Mouse (Mus musculus): ENCODE results near the gene Cdrt4. TPM values are rescaled to one million over a fixed set of nuclear protein-coding genes. Genes with fewer than 3 reads are reported as not detected.

Cdrt4 gene
- polyA plus RNA-seq, 1 experiment from 2014 or later, result not detected

GRCm38 (mm10) chr11:63018083-63018622 is 67.2 kb downstream of the Cdrt4 start:
- Histone ChIP-seq H3K4me2 (ENCODE audit: low read depth, low read length) (no peak overlapping the region), H3K27me3 (ENCODE audit: control insufficient read depth, insufficient read depth, low read length) (no peaks in the 10 kb centered on the region), H3K4me3 (ENCODE audit: low read depth, low read length) (no peak overlapping the region), H3K4me1 (ENCODE audit: control insufficient read depth, insufficient read depth, low read length) (peaks cover 5% of the 10 kb centered on the region; the same call in 1 of the 2 replicates), H3K36me3 (ENCODE audit: control insufficient read depth, insufficient read depth, low read length) (no peaks in the 10 kb centered on the region), H3K9ac (replicated peaks; ENCODE audit: low read depth, low read length) (no peak overlapping the region), H3K27ac (ENCODE audit: low read depth, low read length) (no peak overlapping the region), H3K9me3 (ENCODE audit: control insufficient read depth, low read length) (no peaks in the 10 kb centered on the region)
- 73% methylated on average over 6 of the region's 6 CpGs for WGBS
- ATAC-seq (ENCODE audit: low read depth), result no peak

DNA sequence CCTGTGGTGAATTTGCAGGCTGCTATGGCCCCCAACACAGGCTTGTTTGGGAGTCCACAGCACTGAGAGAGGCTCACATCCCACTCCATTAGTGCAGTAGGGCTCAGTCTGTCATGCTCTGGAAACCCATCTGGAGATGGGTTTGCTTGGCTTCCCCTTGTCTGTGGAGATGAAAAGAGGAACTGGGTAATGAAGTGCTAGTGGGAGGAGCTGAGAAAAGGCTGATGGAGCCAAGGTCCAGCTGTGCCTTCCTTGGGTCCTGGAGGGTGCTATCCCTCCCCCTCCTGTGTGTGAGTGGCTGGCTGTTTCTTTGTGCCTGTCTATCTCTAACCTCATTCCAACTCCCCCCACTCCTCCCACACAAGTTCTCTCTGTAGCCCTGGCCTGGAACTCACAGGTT is 69.6 kb downstream of the Cdrt4 start:
- H3K36me3 ChIP-seq (ENCODE audit: control insufficient read depth, insufficient read depth, low read length), result no peaks in the 10 kb centered on the region
- H3K4me3 ChIP-seq (ENCODE audit: low read depth, low read length), result no peak overlapping the region
- no peak overlapping the region for H3K27ac ChIP-seq (ENCODE audit: low read depth, low read length)
- H3K9me3 ChIP-seq (ENCODE audit: control insufficient read depth, low read length), result no peaks in the 10 kb centered on the region
- peaks cover 5% of the 10 kb centered on the region; the same call in 1 of the 2 replicates for H3K4me1 ChIP-seq (ENCODE audit: control insufficient read depth, insufficient read depth, low read length)
- no peak for ATAC-seq (ENCODE audit: low read depth)
- no peak overlapping the region for H3K4me2 ChIP-seq (ENCODE audit: low read depth, low read length)
- H3K9ac ChIP-seq (replicated peaks; ENCODE audit: low read depth, low read length), result no peak overlapping the region
- no peaks in the 10 kb centered on the region for H3K27me3 ChIP-seq (ENCODE audit: control insufficient read depth, insufficient read depth, low read length)

DNA sequence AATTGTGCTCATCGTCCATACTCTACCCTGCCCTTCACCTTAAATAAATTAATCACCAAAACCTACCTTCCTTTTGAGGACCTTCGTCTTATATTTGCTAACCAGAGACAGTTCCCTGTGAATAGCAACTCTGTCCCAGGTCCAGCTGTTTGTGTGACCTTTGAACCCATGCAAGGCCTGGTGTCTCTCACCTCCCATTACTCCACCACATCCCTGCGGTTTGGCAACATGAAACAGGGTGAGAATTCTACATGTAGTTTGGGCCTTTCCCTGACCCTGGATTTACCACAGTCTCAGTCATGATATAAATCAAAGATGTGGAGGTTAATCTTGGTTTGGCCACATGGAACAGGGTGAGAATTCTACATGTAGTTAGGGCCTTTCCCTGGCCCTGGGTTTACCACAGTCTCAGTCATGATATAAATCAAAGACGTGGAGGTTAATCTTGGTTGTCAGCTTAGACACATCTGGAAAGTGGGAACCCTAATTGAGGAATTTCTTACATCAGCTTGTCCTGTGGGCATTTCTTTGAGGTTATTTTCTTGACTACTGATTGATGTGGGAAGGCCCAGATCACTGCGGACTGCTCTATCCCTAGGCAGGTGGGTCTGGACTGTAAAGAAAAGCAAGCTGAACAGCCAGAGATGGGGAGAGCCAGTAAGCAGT is 70.3 kb downstream of the Cdrt4 start:
- no peak for ATAC-seq (ENCODE audit: low read depth)
- H3K27me3 ChIP-seq (ENCODE audit: control insufficient read depth, insufficient read depth, low read length), result no peaks in the 10 kb centered on the region
- no peak overlapping the region for H3K9ac ChIP-seq (replicated peaks; ENCODE audit: low read depth, low read length)
- no peaks in the 10 kb centered on the region for H3K36me3 ChIP-seq (ENCODE audit: control insufficient read depth, insufficient read depth, low read length)
- 73% methylated on average over 5 of the region's 5 CpGs for WGBS
- H3K4me1 ChIP-seq (ENCODE audit: control insufficient read depth, insufficient read depth, low read length), result peaks cover 5% of the 10 kb centered on the region; the same call in 1 of the 2 replicates
- no peak overlapping the region for H3K4me2 ChIP-seq (ENCODE audit: low read depth, low read length)
- no peak overlapping the region for H3K27ac ChIP-seq (ENCODE audit: low read depth, low read length)
- H3K4me3 ChIP-seq (ENCODE audit: low read depth, low read length), result no peak overlapping the region
- H3K9me3 ChIP-seq (ENCODE audit: control insufficient read depth, low read length), result no peaks in the 10 kb centered on the region

GRCm38 (mm10) chr11:63023461-63023860 is 72.5 kb downstream of the Cdrt4 start:
- H3K4me1 ChIP-seq (ENCODE audit: control insufficient read depth, insufficient read depth, low read length), result no peaks in the 10 kb centered on the region
- whole genome bisulfite sequencing, result 84% methylated on average over 5 of the region's 5 CpGs

GRCm38 (mm10) chr11:63024136-63024535 is 73.1 kb downstream of the Cdrt4 start:
- WGBS, result 78% methylated on average over 2 of the region's 2 CpGs

More at GRCm38 (mm10) chr11:63023461-63023860, 72.5 kb downstream of the Cdrt4 start:
- H3K4me2 ChIP-seq (ENCODE audit: low read depth, low read length), result no peak overlapping the region
- H3K27ac ChIP-seq (ENCODE audit: low read depth, low read length), result no peak overlapping the region
- no peak overlapping the region for H3K9ac ChIP-seq (replicated peaks; ENCODE audit: low read depth, low read length)
- no peaks in the 10 kb centered on the region for H3K27me3 ChIP-seq (ENCODE audit: control insufficient read depth, insufficient read depth, low read length)
- no peak for ATAC-seq (ENCODE audit: low read depth)
- H3K9me3 ChIP-seq (ENCODE audit: control insufficient read depth, low read length), result no peaks in the 10 kb centered on the region
- no peaks in the 10 kb centered on the region for H3K36me3 ChIP-seq (ENCODE audit: control insufficient read depth, insufficient read depth, low read length)
- no peak overlapping the region for H3K4me3 ChIP-seq (ENCODE audit: low read depth, low read length)

GRCm38 (mm10) chr11:63025476-63025875 is 74.5 kb downstream of the Cdrt4 start:
- Histone ChIP-seq H3K27ac (ENCODE audit: low read depth, low read length) (no peak overlapping the region), H3K9me3 (ENCODE audit: control insufficient read depth, low read length) (no peaks in the 10 kb centered on the region), H3K4me1 (ENCODE audit: control insufficient read depth, insufficient read depth, low read length) (no peaks in the 10 kb centered on the region), H3K4me2 (ENCODE audit: low read depth, low read length) (no peak overlapping the region), H3K9ac (replicated peaks; ENCODE audit: low read depth, low read length) (no peak overlapping the region), H3K27me3 (ENCODE audit: control insufficient read depth, insufficient read depth, low read length) (no peaks in the 10 kb centered on the region), H3K36me3 (ENCODE audit: control insufficient read depth, insufficient read depth, low read length) (no peaks in the 10 kb centered on the region), H3K4me3 (ENCODE audit: low read depth, low read length) (no peak overlapping the region)
- no peak for ATAC-seq (ENCODE audit: low read depth)
- WGBS, result 86% methylated on average over 6 of the region's 6 CpGs

More at GRCm38 (mm10) chr11:63024136-63024535, 73.1 kb downstream of the Cdrt4 start:
- no peaks in the 10 kb centered on the region for H3K4me1 ChIP-seq (ENCODE audit: control insufficient read depth, insufficient read depth, low read length)
- no peak overlapping the region for H3K4me3 ChIP-seq (ENCODE audit: low read depth, low read length)
- H3K36me3 ChIP-seq (ENCODE audit: control insufficient read depth, insufficient read depth, low read length), result no peaks in the 10 kb centered on the region
- no peak overlapping the region for H3K27ac ChIP-seq (ENCODE audit: low read depth, low read length)
- no peak overlapping the region for H3K4me2 ChIP-seq (ENCODE audit: low read depth, low read length)
- H3K27me3 ChIP-seq (ENCODE audit: control insufficient read depth, insufficient read depth, low read length), result no peaks in the 10 kb centered on the region
- no peak overlapping the region for H3K9ac ChIP-seq (replicated peaks; ENCODE audit: low read depth, low read length)
- no peak for ATAC-seq (ENCODE audit: low read depth)
- H3K9me3 ChIP-seq (ENCODE audit: control insufficient read depth, low read length), result no peaks in the 10 kb centered on the region

DNA sequence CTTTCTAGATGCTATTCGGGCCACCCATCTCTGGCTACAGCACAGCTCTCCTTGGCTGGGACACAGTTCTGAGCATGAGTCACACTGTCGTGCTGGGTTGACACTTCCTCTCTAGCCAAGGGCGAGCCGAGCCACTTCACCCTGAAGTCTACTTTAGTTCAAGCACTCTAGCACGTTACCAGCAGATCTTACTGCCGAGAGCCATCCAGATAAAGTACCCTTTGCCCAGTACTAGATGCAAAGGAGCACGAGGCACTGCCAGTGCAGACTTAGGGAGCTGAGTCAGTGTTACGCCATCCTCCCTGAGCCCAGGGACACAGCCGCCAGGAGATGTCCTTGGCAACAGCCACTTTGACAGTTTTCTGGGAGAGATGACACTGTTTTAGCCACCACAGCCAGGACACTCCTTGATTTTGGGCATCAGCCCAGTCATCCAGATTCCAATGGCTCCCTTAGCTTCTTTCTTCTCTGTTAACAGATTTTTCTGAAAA is 75.7 kb downstream of the Cdrt4 start:
- Histone ChIP-seq H3K9ac (replicated peaks; ENCODE audit: low read depth, low read length) (no peak overlapping the region), H3K36me3 (ENCODE audit: control insufficient read depth, insufficient read depth, low read length) (no peaks in the 10 kb centered on the region), H3K4me1 (ENCODE audit: control insufficient read depth, insufficient read depth, low read length) (no peaks in the 10 kb centered on the region), H3K27ac (ENCODE audit: low read depth, low read length) (no peak overlapping the region), H3K9me3 (ENCODE audit: control insufficient read depth, low read length) (no peaks in the 10 kb centered on the region), H3K4me3 (ENCODE audit: low read depth, low read length) (no peak overlapping the region), H3K4me2 (ENCODE audit: low read depth, low read length) (no peak overlapping the region), H3K27me3 (ENCODE audit: control insufficient read depth, insufficient read depth, low read length) (no peaks in the 10 kb centered on the region)
- no peak for ATAC-seq (ENCODE audit: low read depth)
- 83% methylated on average over 9 of the region's 9 CpGs for WGBS

GRCm38 (mm10) chr11:63028131-63028530 is 77.1 kb downstream of the Cdrt4 start:
- Histone ChIP-seq H3K4me1 (ENCODE audit: control insufficient read depth, insufficient read depth, low read length) (no peaks in the 10 kb centered on the region), H3K9me3 (ENCODE audit: control insufficient read depth, low read length) (no peaks in the 10 kb centered on the region), H3K9ac (replicated peaks; ENCODE audit: low read depth, low read length) (no peak overlapping the region), H3K4me2 (ENCODE audit: low read depth, low read length) (no peak overlapping the region), H3K27ac (ENCODE audit: low read depth, low read length) (no peak overlapping the region), H3K36me3 (ENCODE audit: control insufficient read depth, insufficient read depth, low read length) (no peaks in the 10 kb centered on the region), H3K4me3 (ENCODE audit: low read depth, low read length) (no peak overlapping the region), H3K27me3 (ENCODE audit: control insufficient read depth, insufficient read depth, low read length) (no peaks in the 10 kb centered on the region)
- no peak for ATAC-seq (ENCODE audit: low read depth)
- WGBS, result 87% methylated on average over 3 of the region's 3 CpGs

DNA sequence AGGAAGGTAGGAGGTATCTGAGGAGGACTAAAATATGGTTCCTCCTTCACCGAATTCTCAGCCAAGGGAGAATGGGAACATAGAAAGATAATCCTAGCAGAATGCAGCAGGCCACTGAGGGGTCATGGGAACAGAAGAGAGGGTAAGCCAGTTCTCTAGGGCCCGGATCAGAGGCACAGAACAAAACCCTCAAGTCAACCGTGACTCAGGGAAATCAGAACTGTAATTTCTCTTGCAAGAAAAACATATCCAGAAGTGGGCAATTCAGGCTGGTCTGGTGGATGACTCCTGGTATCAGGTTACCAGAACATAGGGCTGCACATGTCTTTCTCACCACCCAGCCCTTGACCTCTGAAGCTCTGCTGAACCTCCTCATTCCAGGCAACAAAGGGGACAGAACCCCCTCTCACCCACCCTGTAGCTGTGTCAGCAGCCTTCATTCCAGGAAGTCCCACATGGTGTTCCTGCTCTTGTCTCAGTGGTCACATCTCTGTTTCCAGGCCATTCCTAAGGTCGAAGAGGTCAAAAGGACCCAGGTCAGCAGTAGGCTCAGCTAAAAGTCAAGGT is 78.2 kb downstream of the Cdrt4 start:
- H3K4me3 ChIP-seq (ENCODE audit: low read depth, low read length), result no peak overlapping the region
- H3K4me1 ChIP-seq (ENCODE audit: control insufficient read depth, insufficient read depth, low read length), result no peaks in the 10 kb centered on the region
- no peak overlapping the region for H3K9ac ChIP-seq (replicated peaks; ENCODE audit: low read depth, low read length)
- ATAC-seq (ENCODE audit: low read depth), result no peak
- H3K27me3 ChIP-seq (ENCODE audit: control insufficient read depth, insufficient read depth, low read length), result no peaks in the 10 kb centered on the region
- H3K27ac ChIP-seq (ENCODE audit: low read depth, low read length), result no peak overlapping the region
- H3K36me3 ChIP-seq (ENCODE audit: control insufficient read depth, insufficient read depth, low read length), result no peaks in the 10 kb centered on the region
- 67% methylated on average over 4 of the region's 4 CpGs for WGBS
- no peaks in the 10 kb centered on the region for H3K9me3 ChIP-seq (ENCODE audit: control insufficient read depth, low read length)
- no peak overlapping the region for H3K4me2 ChIP-seq (ENCODE audit: low read depth, low read length)

Measured in neural tube, embryonic 14.5 days (tissue).